Mouse (Mus musculus) adrenal gland, postnatal 36 days (tissue): Measurements from ENCODE around the gene Gpatch2l. TPM values are rescaled to one million over a fixed set of nuclear protein-coding genes. Genes with fewer than 3 reads are reported as not detected.

Source experiments
- DNase-seq, 2 experiments: peaks; one replicate each; pipeline ENCODE4 v3.0.0; 2021; ENCODE audit warnings: mixed read lengths in 1 of 2
- total RNA-seq, 2 experiments: library from RNA; stranded (reverse); gene quantifications; 2 replicates each; pipeline ENCODE4 v1.2.3; 2021

Gpatch2l gene
- total RNA-seq, 2 experiments from 2014 or later, result 20.4 to 22.5 TPM

GRCm38 (mm10) chr12:86276895-86277294 is 35.2 kb downstream of the Gpatch2l start:
- DNase-seq, result no peak

GRCm38 (mm10) chr12:86280000-86280399 is 38.3 kb downstream of the Gpatch2l start:
- no peak for DNase-seq

- no peak for DNase-seq
These were observed 44.0 kb downstream of the Gpatch2l start for GRCm38 (mm10) chr12:86285704-86286103.

- no peak for DNase-seq
These were observed 55.8 kb downstream of the Gpatch2l start for GRCm38 (mm10) chr12:86297450-86297849.

GRCm38 (mm10) chr12:86302973-86303372 is 61.3 kb downstream of the Gpatch2l start:
- DNase-seq, result peak in 1 of 2 experiments; percentile 1

- peak in 1 of 2 experiments; percentile 3 for DNase-seq
These were observed 63.4 kb downstream of the Gpatch2l start for GRCm38 (mm10) chr12:86305045-86305444.

- peak; percentile 9 to 46 for DNase-seq
These were observed 64.1 kb downstream of the Gpatch2l start for GRCm38 (mm10) chr12:86305635-86306243.

- DNase-seq, result no peak
These were observed 67.8 kb downstream of the Gpatch2l start for GRCm38 (mm10) chr12:86309474-86309873.

- DNase-seq, result no peak
These were observed 68.2 kb downstream of the Gpatch2l start for GRCm38 (mm10) chr12:86309902-86310301.

- no peak for DNase-seq
These were observed 79.0 kb downstream of the Gpatch2l start for GRCm38 (mm10) chr12:86320629-86321028.

GRCm38 (mm10) chr12:86324297-86324696 is 82.6 kb downstream of the Gpatch2l start:
- DNase-seq, result no peak

GRCm38 (mm10) chr12:86329813-86330212 is 88.2 kb downstream of the Gpatch2l start:
- DNase-seq, result no peak

- DNase-seq, result no peak
These were observed 89.0 kb downstream of the Gpatch2l start for GRCm38 (mm10) chr12:86330684-86331083.

GRCm38 (mm10) chr12:86331248-86331647 is 89.6 kb downstream of the Gpatch2l start:
- no peak for DNase-seq

- DNase-seq, result no peak
These were observed 94.6 kb downstream of the Gpatch2l start for GRCm38 (mm10) chr12:86336209-86336608.

GRCm38 (mm10) chr12:86336887-86337286 is 95.2 kb downstream of the Gpatch2l start:
- DNase-seq, result no peak

Other genes with a start within 250 kb of the Gpatch2l start
- 10 to 100 TPM in 1 of 2 experiments, 1 to 10 TPM in 1; 8.2 to 11.1 TPM for gene Tgfb3, start 162.8 kb upstream of the Gpatch2l start, total RNA-seq
- gene Ift43, start 159.3 kb upstream of the Gpatch2l start, total RNA-seq, result 10 to 100 TPM; 23.5 to 25.9 TPM
- gene Esrrb, start 119.3 kb downstream of the Gpatch2l start, total RNA-seq, result under 1 TPM in 1 of 2 experiments, not detected in 1; 0.17 TPM